Mouse (Mus musculus): ENCODE results near the gene Galp.

DNA sequence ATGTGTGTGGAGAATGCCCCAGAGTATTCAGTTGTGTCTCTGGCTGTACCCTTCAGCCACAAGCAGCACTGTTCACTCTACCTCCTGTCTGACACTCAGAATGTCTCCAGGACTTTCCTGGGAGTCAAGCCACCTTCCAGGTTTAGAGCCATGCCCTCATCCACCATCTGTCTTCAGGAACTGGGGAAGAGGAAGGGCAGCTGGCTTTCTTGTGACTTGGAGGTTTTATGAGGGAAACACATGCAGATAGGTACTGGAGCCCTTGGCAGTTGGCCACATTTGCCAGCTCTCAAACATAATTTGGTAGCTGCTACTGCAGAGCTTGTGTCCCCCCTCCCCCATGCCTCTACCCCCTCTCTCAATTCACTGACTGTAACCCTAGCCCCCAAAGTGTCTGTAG lies 17.9 kb upstream of the Galp start:
- no peak for TF ChIP-seq CTCF (conservative IDR thresholded peaks at IDR 0.05; ENCODE audit: low read length)
- no peak for TF ChIP-seq POU5F1 (IDR thresholded peaks at IDR 0.05; ENCODE audit: borderline replicate concordance, low read length)
- TF ChIP-seq NANOG (IDR thresholded peaks at IDR 0.05; ENCODE audit: borderline replicate concordance, low read length) = no peak

All from E14TG2a.4 (cell line).